In the genomic region with DNA sequence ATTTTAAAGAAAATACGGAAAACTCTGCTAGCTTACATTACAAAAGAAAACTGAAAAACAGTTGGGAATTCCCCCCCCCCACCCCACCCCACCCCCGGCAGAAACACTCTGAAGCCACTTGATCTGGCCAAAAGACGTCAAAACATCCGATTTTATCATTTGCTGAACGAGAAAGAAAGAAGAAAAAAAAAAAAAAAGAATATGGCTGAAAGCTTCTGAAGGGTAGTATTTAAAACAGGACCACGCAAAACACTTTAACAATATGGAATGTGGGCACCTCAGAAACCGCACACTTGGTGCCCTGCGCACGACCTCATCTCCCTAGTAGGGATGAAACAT, we compare ENCODE assay signal across 8 mouse cellular contexts. TPM values are rescaled to one million over a fixed set of nuclear protein-coding genes. Genes with fewer than 3 reads are reported as not detected.
DNase-seq lines count a peak whose midpoint lies in the region; ATAC-seq and TF ChIP-seq lines count a peak whose summit lies in the region.

No protein-coding gene starts in this region.

- no peak for ATAC-seq in embryonic facial prominence, embryonic 12.5 days (ENCODE audit: insufficient number of reproducible peaks, insufficient read depth, low FRiP score, low TSS enrichment)
- ATAC-seq in neural tube, embryonic 15.5 days (ENCODE audit: low FRiP score), result no peak

- no peak for TF ChIP-seq POLR2A in lung, adult 2 months (IDR thresholded peaks at IDR 0.05; ENCODE audit: borderline replicate concordance, extremely low read depth, low read depth, low read length)

- H3K4me2 ChIP-seq in embryonic facial prominence, embryonic 12.5 days (replicated peaks), result peak overlapping the region; percentile 74
- H3K4me2 ChIP-seq in neural tube, embryonic 15.5 days, result peak overlapping the region; percentile 67

- no peaks in the 10 kb centered on the region for H3K36me3 ChIP-seq in embryonic facial prominence, embryonic 12.5 days
- no peaks in the 10 kb centered on the region for H3K36me3 ChIP-seq in limb, embryonic 10.5 days
- H3K36me3 ChIP-seq in neural tube, embryonic 15.5 days, result no peaks in the 10 kb centered on the region

- no peaks in the 10 kb centered on the region for H3K9me3 ChIP-seq in embryonic facial prominence, embryonic 12.5 days
- no peaks in the 10 kb centered on the region for H3K9me3 ChIP-seq in limb, embryonic 10.5 days (replicated peaks)
- no peaks in the 10 kb centered on the region for H3K9me3 ChIP-seq in neural tube, embryonic 15.5 days (replicated peaks)

- WGBS in lung, adult 2 months, result under 1% methylated on average over 9 of the region's 9 CpGs
- under 1% methylated on average over 9 of the region's 9 CpGs for WGBS in embryonic facial prominence, embryonic 12.5 days
- WGBS in limb, embryonic 10.5 days, result under 1% methylated on average over 9 of the region's 9 CpGs
- WGBS in neural tube, embryonic 15.5 days, result under 1% methylated on average over 9 of the region's 9 CpGs

- H3K9ac ChIP-seq in embryonic facial prominence, embryonic 12.5 days, result peak overlapping the region; percentile 95
- H3K9ac ChIP-seq in neural tube, embryonic 15.5 days (replicated peaks), result peak overlapping the region; percentile 95

- no peak for DNase-seq in lung, adult 2 months
- DNase-seq in lung, postnatal 36 days, result no peak
- no peak for DNase-seq in limb, embryonic 10.5 days (ENCODE audit: low spot score)
- DNase-seq in cerebellum, adult 8-10 months, result no peak
- no peak for DNase-seq in embryo, embryonic 10 days (ENCODE audit: low spot score)
- no peak for DNase-seq in thymus, postnatal 36 days

- peak overlapping the region; percentile 99; the same call in 1 of the 2 replicates for H3K27ac ChIP-seq in embryonic facial prominence, embryonic 12.5 days
- peak overlapping the region; percentile 98 for H3K27ac ChIP-seq in limb, embryonic 10.5 days
- peak overlapping the region; percentile 99 for H3K27ac ChIP-seq in neural tube, embryonic 15.5 days (replicated peaks)

- no peaks in the 10 kb centered on the region for H3K27me3 ChIP-seq in embryonic facial prominence, embryonic 12.5 days
- H3K27me3 ChIP-seq in limb, embryonic 10.5 days (ENCODE audit: low read depth, poor library complexity, severe bottlenecking), result no peaks in the 10 kb centered on the region
- no peaks in the 10 kb centered on the region for H3K27me3 ChIP-seq in neural tube, embryonic 15.5 days (replicated peaks)

- H3K4me3 ChIP-seq in lung, adult 2 months (replicated peaks; ENCODE audit: extremely low read depth, low read depth, low read length), result peak overlapping the region; percentile 94
- peak overlapping the region; percentile 93 for H3K4me3 ChIP-seq in embryonic facial prominence, embryonic 12.5 days
- peak overlapping the region; percentile 96 for H3K4me3 ChIP-seq in limb, embryonic 10.5 days
- peak overlapping the region; percentile 74 for H3K4me3 ChIP-seq in neural tube, embryonic 15.5 days (replicated peaks)

- TF ChIP-seq CTCF in lung, adult 2 months (IDR thresholded peaks at IDR 0.05; ENCODE audit: insufficient read depth, low read length), result no peak

- peaks cover 17% of the 10 kb centered on the region for H3K4me1 ChIP-seq in lung, adult 2 months (ENCODE audit: control insufficient read depth, insufficient read depth, low read length)
- peaks cover 9% of the 10 kb centered on the region for H3K4me1 ChIP-seq in embryonic facial prominence, embryonic 12.5 days
- H3K4me1 ChIP-seq in limb, embryonic 10.5 days, result peaks cover 16% of the 10 kb centered on the region
- H3K4me1 ChIP-seq in neural tube, embryonic 15.5 days, result peaks cover 20% of the 10 kb centered on the region

RNA-seq across cellular contexts. Expression of gene Rsbn1l, which starts 5.7 kb away (rescaled TPM):
- polyA plus RNA-seq in lung, adult 2 months (2012; rRNA removed), result 5.3 and 7.0 TPM in 2 replicates
- polyA plus RNA-seq in embryonic facial prominence, embryonic 12.5 days (2016; fragmentation: Nextera tagmentation; extraction: Ambion mirVana), result 5.7 and 6.1 TPM in 2 replicates
- polyA plus RNA-seq in limb, embryonic 10.5 days (2016; fragmentation: Nextera tagmentation; extraction: Ambion mirVana), result 4.5 and 4.9 TPM in 2 replicates
- 4.4 and 4.9 TPM in 2 replicates for polyA plus RNA-seq in neural tube, embryonic 15.5 days (2015; fragmentation: Nextera tagmentation; extraction: Ambion mirVana)
